Mouse (Mus musculus) left cerebral cortex, adult 9 months (tissue): ENCODE measurements around the gene Oosp1.

Experiments
- DNase-seq, 2 experiments: peaks; one replicate each; pipeline ENCODE4 v3.0.0; 2022; ENCODE audit warnings: low spot score in 2 of 2

Oosp1 gene

GRCm38 (mm10) chr19:11690839-11691238 is at the start of gene Oosp1:
Oosp1 (minus strand) TSS chr19:11691150.
- no peak for DNase-seq

GRCm38 (mm10) chr19:11736455-11736854 is 45.5 kb upstream of the Oosp1 start:
- DNase-seq, result no peak

GRCm38 (mm10) chr19:11730278-11730677 is 39.3 kb upstream of the Oosp1 start:
- DNase-seq, result no peak

- no peak for DNase-seq
Observed at GRCm38 (mm10) chr19:11727304-11727703, 36.4 kb upstream of the Oosp1 start.

DNA sequence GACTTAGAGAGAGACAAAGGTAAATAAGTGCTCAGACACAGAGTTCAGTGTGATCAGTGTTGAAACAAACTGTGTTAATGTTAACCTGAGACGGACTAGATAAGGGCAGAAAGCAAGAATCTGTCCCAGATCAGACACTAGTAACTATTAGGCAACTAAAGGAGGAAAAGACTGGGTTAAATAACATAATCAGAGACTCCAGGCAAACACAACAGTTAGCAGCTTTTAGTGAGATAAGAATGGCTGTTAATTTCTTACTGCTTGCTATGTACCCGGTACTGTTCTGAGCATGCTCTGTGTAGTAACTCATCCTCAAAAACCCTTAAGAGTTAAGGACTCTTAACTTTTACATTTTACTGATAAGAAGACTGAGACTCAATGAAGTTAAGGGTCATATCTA is 35.0 kb upstream of the Oosp1 start:
- no peak for DNase-seq

DNA sequence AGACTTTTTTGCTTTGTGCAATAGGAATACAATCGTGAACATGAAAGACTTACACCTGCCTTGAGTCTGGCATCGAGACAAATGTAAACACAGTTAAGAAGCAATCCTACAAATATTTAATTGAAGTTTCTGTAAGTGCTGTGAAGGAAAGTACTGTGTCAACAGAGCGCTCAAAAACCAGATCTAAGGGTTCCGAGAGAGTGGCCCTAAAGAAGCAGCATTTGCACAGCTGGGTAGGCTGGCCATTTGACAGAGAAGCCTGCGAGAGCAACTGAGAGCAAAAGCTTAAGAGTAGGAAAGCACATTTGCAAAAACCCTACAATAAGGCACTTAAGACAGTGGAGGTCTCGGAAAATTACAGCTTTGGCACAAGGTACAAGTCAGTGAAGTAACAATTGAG is 33.3 kb upstream of the Oosp1 start:
- no peak for DNase-seq

- DNase-seq, result no peak
Observed at GRCm38 (mm10) chr19:11723870-11724269, 32.9 kb upstream of the Oosp1 start.

DNA sequence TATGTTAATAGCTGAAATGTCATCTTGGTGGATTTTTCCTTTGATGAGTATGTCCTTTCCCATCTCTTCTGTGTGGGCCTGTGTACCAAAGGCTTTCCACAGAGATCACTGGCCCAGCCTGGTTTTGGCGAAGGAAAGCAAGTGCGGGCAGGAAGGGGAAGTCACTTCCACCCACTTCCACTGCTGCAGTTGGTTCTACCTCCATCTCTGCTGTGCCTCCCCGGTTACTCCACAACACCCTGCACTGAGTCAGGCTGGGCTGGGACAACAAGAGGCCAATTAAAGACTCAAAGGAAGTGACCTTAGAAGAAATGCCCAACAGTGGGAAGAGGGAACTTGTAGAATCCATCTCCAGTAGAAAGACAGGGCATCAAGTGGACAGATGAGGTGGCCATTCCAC is 29.1 kb upstream of the Oosp1 start:
- no peak for DNase-seq

- no peak for DNase-seq
Observed at GRCm38 (mm10) chr19:11712451-11712850, 21.5 kb upstream of the Oosp1 start.

DNA sequence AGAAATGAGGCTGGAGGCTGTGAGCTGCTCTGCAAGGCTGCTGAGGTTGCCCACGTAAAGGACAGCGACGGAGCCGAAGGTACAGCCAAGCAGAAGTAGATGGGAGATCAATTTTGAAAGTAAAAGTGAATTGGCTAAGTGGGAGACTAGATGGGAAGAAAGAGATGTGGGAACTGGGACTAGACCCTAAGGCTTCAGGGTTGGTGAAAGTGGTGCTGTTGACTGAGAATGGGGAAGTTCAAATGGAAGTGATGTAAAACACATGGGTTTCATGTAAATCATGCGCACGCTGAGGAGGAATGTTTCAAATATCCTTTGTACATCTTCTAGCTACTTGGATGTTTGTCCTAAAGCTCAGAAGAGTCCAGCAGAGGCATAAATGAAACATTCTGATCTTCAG is 7.4 kb upstream of the Oosp1 start:
- DNase-seq, result no peak

DNA sequence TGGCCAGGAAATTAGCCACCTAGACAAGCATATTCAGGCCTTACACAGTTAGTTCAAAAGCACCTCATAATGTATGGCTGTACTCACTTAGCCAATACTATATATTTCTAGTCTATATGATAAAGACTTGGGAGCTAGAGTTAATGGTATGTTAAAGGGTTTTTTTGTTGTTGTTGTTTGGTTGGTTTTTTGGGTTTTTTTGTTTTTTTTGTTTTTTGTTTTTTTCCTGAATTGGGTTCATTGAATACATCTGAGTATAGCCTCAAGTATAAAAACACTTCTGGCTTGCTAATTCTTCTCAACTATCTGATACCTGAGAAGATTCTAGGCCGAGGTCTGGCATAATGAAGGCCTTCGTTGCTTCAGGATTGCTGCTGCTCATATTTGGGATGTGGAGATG is 5.8 kb upstream of the Oosp1 start, which contains the start of gene Oosp3:
Gene Oosp3 (plus strand): TSS at position 301 of the 400 bp plus-strand sequence.
- no peak for DNase-seq

GRCm38 (mm10) chr19:11691454-11691853 is 504 bp upstream of the Oosp1 start:
- DNase-seq, result no peak

GRCm38 (mm10) chr19:11661562-11661961 is 29.4 kb downstream of the Oosp1 start:
- no peak for DNase-seq

- no peak for DNase-seq
Observed at GRCm38 (mm10) chr19:11660459-11660858, 30.5 kb downstream of the Oosp1 start, which contains the start of gene Oosp2. Oosp2 (minus strand) TSS chr19:11660559.

GRCm38 (mm10) chr19:11659142-11659541 is 31.8 kb downstream of the Oosp1 start:
- DNase-seq, result no peak

GRCm38 (mm10) chr19:11649564-11649963 is 41.4 kb downstream of the Oosp1 start:
- DNase-seq, result no peak

GRCm38 (mm10) chr19:11646166-11646565 is 44.8 kb downstream of the Oosp1 start:
- DNase-seq, result no peak

DNA sequence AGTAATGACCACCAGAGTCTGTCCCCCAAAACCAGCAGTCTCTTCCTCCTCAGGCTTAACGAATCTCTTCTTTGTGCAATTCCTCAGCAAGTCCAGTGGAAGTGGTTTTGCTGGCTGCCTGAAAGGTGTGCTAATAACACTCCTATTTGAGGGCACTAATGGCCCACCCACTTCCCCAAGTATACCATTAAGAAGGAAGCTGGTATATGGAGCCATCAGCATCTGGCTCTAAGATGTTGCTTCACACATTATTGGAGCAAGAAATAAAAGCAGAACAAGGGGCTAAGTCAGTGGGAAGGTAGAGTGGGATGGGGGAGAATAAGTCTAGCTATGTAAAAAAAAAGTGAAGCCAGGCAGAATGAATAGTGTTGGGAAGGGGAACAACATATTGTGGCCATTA is 50.2 kb downstream of the Oosp1 start, which contains the start of gene Ms4a3:
Gene Ms4a3 (minus strand): TSS at position 120 of the 400 bp plus-strand sequence.
- DNase-seq, result no peak

DNA sequence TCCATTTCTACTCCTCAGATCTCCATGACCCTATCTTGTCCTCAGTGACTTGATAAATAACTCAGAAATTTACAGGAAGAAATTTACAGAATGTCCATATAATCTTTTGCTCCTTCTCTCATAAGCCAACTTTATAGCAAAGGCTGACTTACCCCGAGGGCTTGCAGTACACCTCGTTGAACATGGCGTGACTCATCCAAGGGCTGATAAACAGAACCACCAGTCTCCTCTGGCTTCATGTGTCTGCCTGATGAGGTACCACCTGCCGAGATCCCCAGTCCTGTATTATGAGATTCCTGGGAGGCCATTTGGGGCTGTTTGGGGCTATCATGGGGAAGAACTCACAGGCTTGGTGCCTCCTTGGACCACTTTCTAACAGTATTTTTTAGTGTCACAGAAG is 51.9 kb downstream of the Oosp1 start:
- no peak for DNase-seq

DNA sequence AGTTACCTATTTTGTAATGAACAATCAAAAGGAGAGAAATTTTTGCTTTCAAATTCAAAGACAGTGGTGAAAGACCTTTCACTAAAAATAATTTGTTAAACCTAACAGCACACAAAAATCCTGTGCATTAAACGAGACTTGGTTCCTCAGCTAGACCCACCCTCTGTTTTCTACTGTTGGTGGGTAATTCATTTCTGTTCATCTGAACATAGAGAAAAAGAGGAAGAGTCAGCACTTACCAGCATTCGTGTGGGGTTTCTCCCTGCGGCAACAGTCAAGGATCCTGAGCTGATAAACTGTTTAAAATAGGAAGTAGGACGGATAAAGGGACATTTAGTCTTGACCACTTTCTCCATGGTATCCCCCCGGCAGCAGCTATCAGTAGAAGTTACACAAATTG is 55.4 kb downstream of the Oosp1 start:
- no peak for DNase-seq

- DNase-seq, result no peak
Observed at GRCm38 (mm10) chr19:11634330-11634729, 56.6 kb downstream of the Oosp1 start.

- no peak for DNase-seq
Observed at GRCm38 (mm10) chr19:11633732-11634131, 57.2 kb downstream of the Oosp1 start.

GRCm38 (mm10) chr19:11625231-11625630 is 65.7 kb downstream of the Oosp1 start:
- no peak for DNase-seq

GRCm38 (mm10) chr19:11624800-11625199 is 66.2 kb downstream of the Oosp1 start:
- DNase-seq, result no peak
